Mouse (Mus musculus): Measurements from ENCODE around the gene Spi1. TPM values are rescaled to one million over a fixed set of nuclear protein-coding genes. Genes with fewer than 3 reads are reported as not detected.
A peak's percentile ranks its signal among the peaks of the same experiment; 100 is the strongest.
"Not testable (repeated sequence)": the region's sequence is repeated elsewhere in the genome, so short reads cannot be mapped to it uniquely, and the experiment has no call there.

Spi1 gene
- 9.5 and 13.5 TPM in 2 replicates for polyA plus RNA-seq (2015; fragmentation: Nextera tagmentation; extraction: Ambion mirVana)

DNA sequence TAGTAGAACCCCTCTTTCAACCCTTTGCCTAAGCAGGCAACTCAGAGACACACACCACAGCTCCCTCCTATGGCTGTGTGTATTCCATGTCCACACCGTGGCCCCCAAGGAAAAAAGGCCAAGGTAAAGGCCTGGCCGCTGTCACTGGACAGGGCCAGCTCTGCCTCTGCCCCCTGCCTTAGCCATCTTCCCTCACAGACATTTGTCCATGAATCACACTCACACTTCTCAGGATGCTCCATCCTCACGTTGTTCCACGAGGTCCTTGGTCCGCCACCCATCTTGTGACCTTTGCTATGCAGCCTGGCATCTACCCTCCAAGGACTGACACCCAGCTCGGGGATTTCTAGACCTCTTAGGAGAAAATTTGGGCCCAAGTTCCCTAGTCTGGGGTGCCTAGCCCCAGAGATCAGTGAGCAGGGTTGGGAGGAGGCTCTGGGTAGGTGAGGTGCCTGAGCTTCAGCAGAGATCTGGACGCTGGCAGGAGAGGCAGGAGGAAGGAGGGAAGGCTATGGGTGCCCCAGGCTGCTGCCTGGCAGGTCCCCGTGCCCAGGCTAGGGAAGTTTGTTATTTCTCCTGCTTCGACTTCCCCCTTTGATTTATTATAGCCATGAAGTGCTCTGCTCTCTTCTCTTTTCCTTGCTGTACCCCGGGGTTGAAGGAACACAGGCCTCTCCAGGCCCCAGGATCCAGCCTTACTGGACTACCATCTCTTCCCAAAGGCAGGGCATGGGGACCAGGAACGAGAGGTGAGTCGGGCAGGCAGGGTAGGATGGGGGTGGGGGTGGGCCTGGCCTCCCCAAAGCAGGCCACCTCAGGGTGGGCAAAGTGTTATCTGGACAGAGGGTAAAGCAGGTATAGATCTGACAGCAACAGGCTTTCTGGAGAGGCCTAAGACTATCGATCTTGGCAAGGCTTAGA, at the start of gene Spi1:
TSS of gene Spi1 (plus strand) at position 616 of the 921 bp plus-strand sequence.
- no peak for ATAC-seq (ENCODE audit: insufficient read depth, low FRiP score, low read depth)
- no peak within 1 kb of the TSS for H3K4me2 ChIP-seq
- H3K9ac ChIP-seq = no peak within 1 kb of the TSS
- H3K36me3 ChIP-seq = no peaks in the 10 kb centered on the region
- H3K4me3 ChIP-seq (replicated peaks) = no peak within 1 kb of the TSS
- no peaks in the 10 kb centered on the region for H3K27me3 ChIP-seq (replicated peaks)
- 74% methylated on average over 13 of the region's 13 CpGs for WGBS
- peak within 1 kb of the TSS; percentile 54 for H3K27ac ChIP-seq
- peaks cover 4% of the 10 kb centered on the region; the same call in 1 of the 2 replicates for H3K4me1 ChIP-seq
- H3K9me3 ChIP-seq = no peaks in the 10 kb centered on the region

DNA sequence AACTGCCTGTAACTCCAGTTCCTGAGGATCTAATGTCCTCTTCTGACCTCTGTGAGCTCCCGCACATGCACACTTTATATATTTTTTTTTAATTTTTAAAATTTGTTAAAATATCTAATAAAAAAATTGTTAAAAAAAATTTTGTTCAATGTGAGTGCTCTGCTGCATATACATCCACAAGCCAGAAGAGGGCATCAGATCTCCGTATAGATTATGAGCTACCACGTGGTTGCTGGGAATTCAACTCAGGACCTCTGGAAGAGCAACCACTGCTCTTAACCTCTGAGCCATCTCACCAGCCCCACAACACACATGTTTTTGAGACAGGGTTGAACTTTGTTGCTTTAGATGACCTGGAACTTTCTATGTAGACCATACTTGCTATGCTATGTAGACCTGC, 49.2 kb upstream of the Spi1 start:
- whole genome bisulfite sequencing = 18% methylated on average over 3 of the region's 3 CpGs
- no peaks in the 10 kb centered on the region for H3K9me3 ChIP-seq
- no peak for ATAC-seq (ENCODE audit: insufficient read depth, low FRiP score, low read depth)
- no peak overlapping the region for H3K4me2 ChIP-seq
- H3K9ac ChIP-seq = no peak overlapping the region
- no peak overlapping the region for H3K4me3 ChIP-seq (replicated peaks)
- no peak overlapping the region for H3K27ac ChIP-seq
- H3K4me1 ChIP-seq = no peaks in the 10 kb centered on the region
- no peaks in the 10 kb centered on the region for H3K27me3 ChIP-seq (replicated peaks)
- no peaks in the 10 kb centered on the region for H3K36me3 ChIP-seq

DNA sequence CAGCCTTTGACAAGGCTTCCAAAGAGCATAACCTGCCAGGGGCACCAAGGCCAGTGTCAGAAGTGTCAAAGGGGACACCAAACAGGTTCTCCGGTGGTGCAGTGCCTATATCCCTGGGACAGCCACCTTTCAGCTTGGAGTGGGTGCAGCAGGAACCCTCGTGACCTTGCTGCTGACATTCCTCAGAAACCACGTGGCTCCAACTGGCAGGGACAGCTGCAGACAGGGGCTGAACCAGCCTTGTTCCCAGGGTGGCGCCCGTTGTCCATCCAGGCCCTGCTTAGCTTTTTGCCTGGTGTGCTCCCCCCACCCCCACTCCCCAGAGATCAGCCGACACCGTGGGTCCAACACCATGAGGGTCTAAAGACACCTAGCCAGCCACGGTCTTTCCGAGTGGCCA, 46.8 kb upstream of the Spi1 start, which contains the start of gene Rapsn:
TSS of gene Rapsn (plus strand) at position 236 of the 400 bp plus-strand sequence.
- peak; percentile 56; the same call in 1 of the 2 replicates for ATAC-seq (ENCODE audit: insufficient read depth, low FRiP score, low read depth)
- Histone ChIP-seq H3K27ac (no peak within 1 kb of the TSS), H3K4me2 (no peak within 1 kb of the TSS), H3K27me3 (replicated peaks) (no peaks in the 10 kb centered on the region), H3K4me3 (replicated peaks) (no peak within 1 kb of the TSS), H3K9ac (no peak within 1 kb of the TSS), H3K4me1 (no peaks in the 10 kb centered on the region), H3K36me3 (no peaks in the 10 kb centered on the region), H3K9me3 (no peaks in the 10 kb centered on the region)
- 51% methylated on average over 9 of the region's 9 CpGs for WGBS

DNA sequence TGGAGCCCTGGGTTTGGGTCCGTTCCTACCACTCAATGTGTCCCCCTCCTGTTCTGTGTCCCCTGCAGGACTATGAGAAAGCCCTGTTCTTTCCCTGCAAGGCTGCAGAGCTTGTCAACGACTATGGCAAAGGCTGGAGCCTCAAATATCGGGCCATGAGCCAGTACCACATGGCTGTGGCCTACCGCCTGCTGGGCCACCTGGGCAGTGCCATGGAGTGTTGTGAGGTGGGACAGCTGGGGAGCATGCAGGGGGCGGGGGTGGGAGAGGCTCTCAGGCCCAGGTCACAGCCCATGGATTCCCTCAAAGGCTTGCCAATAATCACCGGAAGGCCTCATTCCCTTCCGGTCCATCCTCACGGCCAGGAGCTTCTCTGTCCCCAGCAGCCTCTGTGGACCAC, 40.4 kb upstream of the Spi1 start:
- no peak overlapping the region for H3K4me3 ChIP-seq (replicated peaks)
- 78% methylated on average over 8 of the region's 8 CpGs for WGBS

DNA sequence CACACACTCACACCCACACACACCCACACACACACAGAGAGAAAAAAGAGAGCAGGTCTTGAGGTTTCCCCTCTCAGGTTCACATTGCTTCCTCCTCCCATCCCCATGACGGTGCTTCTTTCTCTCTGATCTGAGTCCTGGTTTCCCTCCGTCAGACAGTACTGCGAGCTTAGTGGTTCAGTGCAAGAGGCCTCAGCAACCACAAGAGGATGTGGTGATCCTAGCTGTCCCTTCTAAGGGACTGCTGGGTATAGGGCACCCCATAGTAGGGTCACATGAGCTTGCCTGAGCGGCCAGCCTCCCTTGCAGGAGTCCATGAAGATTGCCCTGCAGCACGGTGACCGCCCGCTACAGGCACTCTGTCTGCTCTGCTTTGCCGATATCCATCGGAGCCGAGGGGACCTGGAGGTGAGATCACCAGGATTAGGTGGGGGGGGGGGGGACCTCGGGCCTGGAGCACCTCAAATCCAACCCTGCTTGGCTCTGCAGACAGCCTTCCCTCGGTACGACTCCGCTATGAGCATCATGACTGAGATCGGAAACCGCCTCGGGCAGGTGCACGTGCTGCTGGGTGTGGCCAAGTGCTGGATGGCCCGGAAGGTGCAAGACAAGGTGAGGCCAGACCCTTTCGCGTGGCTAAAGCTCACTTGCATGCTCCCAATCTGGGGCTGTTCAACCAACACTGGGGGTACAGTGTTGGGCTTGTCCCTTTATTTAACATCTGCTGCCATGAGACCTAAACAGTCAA, 39.4 kb upstream of the Spi1 start:
- 0 out of 2 replicates have a peak, but pooled peaks cover 3% of the 10 kb centered on the region for H3K4me1 ChIP-seq
- H3K36me3 ChIP-seq = no peaks in the 10 kb centered on the region
- whole genome bisulfite sequencing = 64% methylated on average over 21 of the region's 21 CpGs
- H3K4me2 ChIP-seq = 0 out of 2 replicates have a peak overlapping the region, but pooled peaks have one; percentile 8
- no peak for ATAC-seq (ENCODE audit: insufficient read depth, low FRiP score, low read depth)
- no peaks in the 10 kb centered on the region for H3K27me3 ChIP-seq (replicated peaks)
- no peak overlapping the region for H3K27ac ChIP-seq
- no peak overlapping the region for H3K9ac ChIP-seq
- H3K4me3 ChIP-seq (replicated peaks) = no peak overlapping the region
- H3K9me3 ChIP-seq = no peaks in the 10 kb centered on the region

More for the DNA sequence above, 40.4 kb upstream of the Spi1 start:
- Histone ChIP-seq H3K36me3 (no peaks in the 10 kb centered on the region), H3K9ac (no peak overlapping the region), H3K27me3 (replicated peaks) (no peaks in the 10 kb centered on the region), H3K27ac (no peak overlapping the region), H3K4me2 (no peak overlapping the region), H3K9me3 (no peaks in the 10 kb centered on the region), H3K4me1 (0 out of 2 replicates have a peak, but pooled peaks cover 3% of the 10 kb centered on the region)
- ATAC-seq (ENCODE audit: insufficient read depth, low FRiP score, low read depth) = no peak

DNA sequence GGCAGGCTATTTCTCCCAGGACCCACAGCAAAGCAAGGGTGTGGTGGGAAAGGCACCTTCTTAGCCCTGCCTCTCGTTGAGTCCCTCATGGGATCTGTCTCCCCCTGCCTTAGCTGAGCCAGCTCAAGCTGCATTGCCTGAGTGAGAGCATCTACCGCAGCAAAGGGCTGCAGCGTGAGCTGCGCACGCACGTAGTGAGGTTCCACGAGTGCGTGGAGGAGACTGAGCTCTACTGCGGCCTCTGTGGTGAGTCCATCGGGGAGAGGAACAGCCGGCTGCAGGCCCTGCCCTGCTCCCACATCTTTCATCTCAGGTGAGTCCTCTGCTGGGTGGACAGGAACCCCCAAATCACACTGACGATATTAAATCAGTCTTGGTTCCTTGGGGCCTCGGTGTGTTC, 37.5 kb upstream of the Spi1 start:
- Histone ChIP-seq H3K9ac (no peak overlapping the region), H3K4me1 (0 out of 2 replicates have a peak, but pooled peaks cover 3% of the 10 kb centered on the region), H3K9me3 (no peaks in the 10 kb centered on the region), H3K4me2 (no peak overlapping the region), H3K27me3 (replicated peaks) (no peaks in the 10 kb centered on the region), H3K27ac (no peak overlapping the region), H3K36me3 (no peaks in the 10 kb centered on the region), H3K4me3 (replicated peaks) (no peak overlapping the region)
- WGBS = 72% methylated on average over 13 of the region's 13 CpGs
- no peak for ATAC-seq (ENCODE audit: insufficient read depth, low FRiP score, low read depth)

DNA sequence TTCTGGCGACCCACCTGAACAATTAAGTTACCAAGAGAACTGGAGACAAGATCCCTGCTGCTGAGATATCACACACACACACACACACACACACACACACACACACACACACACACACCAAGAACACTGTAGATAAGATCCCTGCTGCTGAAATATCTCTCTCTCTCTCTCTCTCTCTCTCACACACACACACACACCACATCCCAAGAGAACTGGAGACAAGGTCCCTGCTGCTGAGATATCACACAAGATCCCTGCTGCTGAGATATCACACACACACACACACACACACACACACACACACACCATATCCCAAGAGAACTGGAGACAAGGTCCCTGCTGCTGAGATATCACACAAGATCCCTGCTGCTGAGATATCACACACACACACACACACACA, 36.4 kb upstream of the Spi1 start:
- H3K9me3 ChIP-seq; H3K4me1 ChIP-seq; H3K4me3 ChIP-seq (replicated peaks); H3K4me2 ChIP-seq; H3K36me3 ChIP-seq; H3K9ac ChIP-seq; H3K27me3 ChIP-seq (replicated peaks); ATAC-seq (ENCODE audit: insufficient read depth, low FRiP score, low read depth); H3K27ac ChIP-seq: not testable (repeated sequence)
- 60% methylated on average over 1 of the region's 1 CpGs for WGBS

DNA sequence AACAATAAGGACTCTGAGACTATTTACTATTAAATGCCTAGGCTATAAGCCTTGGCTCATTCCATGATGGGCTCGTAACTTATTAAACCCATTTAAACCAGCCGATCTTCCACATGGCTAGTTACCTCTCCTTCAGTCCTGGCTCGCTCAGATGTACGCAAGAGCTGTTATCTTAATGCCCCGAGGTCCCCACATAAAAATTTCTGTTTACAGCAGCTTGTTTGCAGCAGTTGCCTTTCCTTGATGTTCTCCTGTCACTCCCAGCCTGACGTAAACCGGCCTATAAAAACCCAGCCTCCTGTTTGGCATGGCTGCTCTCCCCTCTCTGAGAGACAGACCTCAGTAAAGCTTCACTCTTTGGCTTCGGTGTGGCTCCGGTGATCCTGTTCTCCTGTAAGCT, 34.8 kb upstream of the Spi1 start:
- no peak for ATAC-seq (ENCODE audit: insufficient read depth, low FRiP score, low read depth)
- Histone ChIP-seq H3K4me1 (0 out of 2 replicates have a peak, but pooled peaks cover 3% of the 10 kb centered on the region), H3K27me3 (replicated peaks) (no peaks in the 10 kb centered on the region), H3K9me3 (no peaks in the 10 kb centered on the region), H3K4me2 (no peak overlapping the region), H3K9ac (no peak overlapping the region), H3K4me3 (replicated peaks) (no peak overlapping the region), H3K36me3 (no peaks in the 10 kb centered on the region), H3K27ac (no peak overlapping the region)
- WGBS = 75% methylated on average over 9 of the region's 9 CpGs

DNA sequence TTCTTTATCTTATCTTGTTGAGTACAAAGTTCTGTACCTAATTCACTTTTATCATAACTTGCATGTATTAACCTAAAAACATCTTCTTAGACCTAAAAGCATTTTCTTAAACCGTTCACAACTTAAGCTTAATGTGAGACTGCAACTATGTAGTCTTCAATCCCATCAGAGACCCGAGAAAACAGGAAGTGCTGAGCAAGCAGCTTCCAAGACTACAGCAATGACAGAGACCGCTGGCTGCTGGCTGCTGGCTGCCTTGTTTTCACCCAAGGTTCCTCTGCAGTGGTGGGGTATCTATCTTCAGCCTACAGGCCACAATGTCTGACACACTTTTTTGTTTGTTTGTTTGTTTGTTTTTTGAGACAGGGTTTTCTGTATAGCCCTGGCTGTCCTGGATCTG, 30.3 kb upstream of the Spi1 start:
- no peak for ATAC-seq (ENCODE audit: insufficient read depth, low FRiP score, low read depth)
- peaks cover 18% of the 10 kb centered on the region for H3K36me3 ChIP-seq
- 73% methylated on average over 3 of the region's 3 CpGs for WGBS
- no peaks in the 10 kb centered on the region for H3K27me3 ChIP-seq (replicated peaks)
- H3K4me2 ChIP-seq = no peak overlapping the region
- H3K4me1 ChIP-seq = peaks cover 7% of the 10 kb centered on the region
- no peak overlapping the region for H3K9ac ChIP-seq
- no peak overlapping the region for H3K27ac ChIP-seq
- H3K9me3 ChIP-seq = no peaks in the 10 kb centered on the region
- no peak overlapping the region for H3K4me3 ChIP-seq (replicated peaks)

DNA sequence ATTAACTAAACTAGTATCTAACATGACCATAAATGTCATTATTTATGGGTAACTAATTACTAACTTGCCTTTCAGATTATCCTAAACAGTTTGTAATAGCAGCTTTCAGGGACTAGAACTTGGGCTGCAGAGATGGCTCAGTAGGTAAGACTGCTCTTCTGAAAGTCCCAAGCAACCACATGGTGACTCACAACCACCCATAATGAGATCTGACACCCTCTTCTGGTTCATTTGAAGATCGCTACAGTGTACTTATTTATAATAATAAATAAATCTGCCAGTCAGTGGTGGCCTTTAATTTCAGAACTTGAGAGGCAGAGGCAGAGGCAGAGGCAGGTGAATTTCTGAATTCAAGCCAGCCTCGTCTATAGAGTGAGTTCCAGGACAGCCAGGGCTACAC, 29.4 kb upstream of the Spi1 start:
- H3K27ac ChIP-seq = no peak overlapping the region
- H3K36me3 ChIP-seq = peaks cover 26% of the 10 kb centered on the region
- ATAC-seq (ENCODE audit: insufficient read depth, low FRiP score, low read depth) = no peak
- H3K4me2 ChIP-seq = no peak overlapping the region
- H3K27me3 ChIP-seq (replicated peaks) = no peaks in the 10 kb centered on the region
- no peaks in the 10 kb centered on the region for H3K9me3 ChIP-seq
- no peak overlapping the region for H3K9ac ChIP-seq
- H3K4me3 ChIP-seq (replicated peaks) = no peak overlapping the region
- H3K4me1 ChIP-seq = peaks cover 7% of the 10 kb centered on the region
- WGBS = 53% methylated on average over 2 of the region's 2 CpGs

DNA sequence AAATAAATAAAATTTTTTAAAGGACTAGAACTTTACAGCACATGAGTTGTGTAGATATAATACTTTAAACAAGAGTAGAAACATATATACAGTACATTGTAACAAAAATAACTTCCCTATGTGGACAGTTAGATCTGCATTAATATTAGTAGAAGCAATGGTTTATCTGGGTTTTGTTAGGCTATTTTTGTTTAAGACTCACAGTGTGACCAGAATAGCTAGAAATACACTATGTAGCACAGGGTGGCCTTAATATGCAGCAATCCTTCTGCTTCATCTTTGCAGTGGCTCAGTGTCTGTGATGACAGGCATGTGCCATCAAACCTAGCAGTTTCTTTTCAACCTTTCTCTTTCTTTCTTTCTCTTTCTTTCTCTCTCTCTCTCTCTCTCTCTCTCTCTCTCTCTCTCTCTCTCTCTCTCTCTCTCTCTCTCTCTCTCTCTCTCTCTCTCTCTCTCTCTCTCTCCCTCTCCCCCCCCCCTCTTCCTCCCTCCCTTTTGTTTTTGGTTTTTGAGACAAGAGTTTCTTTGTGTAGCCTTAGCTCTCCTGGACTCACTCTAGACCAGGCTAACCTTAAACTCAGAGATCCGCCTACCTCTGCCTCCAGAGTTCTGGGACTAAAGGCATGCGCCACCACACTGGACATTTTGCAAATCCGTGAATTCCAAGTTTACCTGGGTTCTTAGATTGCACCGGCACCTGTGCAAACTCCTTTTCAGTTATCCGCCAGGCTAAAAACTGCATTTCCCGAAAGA, 28.8 kb upstream of the Spi1 start:
- no peak overlapping the region for H3K9ac ChIP-seq
- H3K9me3 ChIP-seq = no peaks in the 10 kb centered on the region
- H3K4me3 ChIP-seq (replicated peaks) = peak overlapping the region; percentile 79
- no peak overlapping the region for H3K27ac ChIP-seq
- H3K4me2 ChIP-seq = peak overlapping the region; percentile 82
- H3K4me1 ChIP-seq = peaks cover 7% of the 10 kb centered on the region
- H3K36me3 ChIP-seq = peaks cover 31% of the 10 kb centered on the region
- H3K27me3 ChIP-seq (replicated peaks) = no peaks in the 10 kb centered on the region
- peak; percentile 39 for ATAC-seq (ENCODE audit: insufficient read depth, low FRiP score, low read depth)
- WGBS = 0% methylated on average over 6 of the region's 6 CpGs

Measured in stomach, embryonic 15.5 days (tissue).